Mouse (Mus musculus) hindbrain, embryonic 12.5 days (tissue): ENCODE measurements at regions not wholly inside any gene's neighbourhood (a gene's known extent, or its start where the extent isn't known, plus 50 kb on each side); places are given as distances from the start of the nearest gene placed in this dataset.
"Not testable (repeated sequence)": the region's sequence is repeated elsewhere in the genome, so short reads cannot be mapped to it uniquely, and the experiment has no call there.

Experiments used
- ATAC-seq: fragments of 200-750 bp; cut with Nextera tagmentation; 2 replicates; pipeline ENCODE4 v1.8.0; 2017; ENCODE audit warnings: moderate TSS enrichment; ENCODE audit not compliant: low FRiP score
- H3K27ac ChIP-seq: fragments of 300-500 bp; sonication (generic); 2 replicates; pipeline ENCODE4 v1.5.1; 2016; ENCODE audit warnings: mild to moderate bottlenecking
- H3K27me3 ChIP-seq: fragments of 300-500 bp; sonication (generic); 2 replicates; pipeline ENCODE4 v1.6.1; 2016; ENCODE audit warnings: mild to moderate bottlenecking
- H3K36me3 ChIP-seq: fragments of 300-500 bp; sonication (generic); 2 replicates; pipeline ENCODE4 v1.6.1; 2016; ENCODE audit warnings: mild to moderate bottlenecking
- H3K4me1 ChIP-seq: fragments of 300-500 bp; sonication (generic); 2 replicates; pipeline ENCODE4 v1.6.1; 2016
- H3K4me2 ChIP-seq: fragments of 300-500 bp; sonication (generic); replicated peaks from 2 replicates; pipeline ENCODE4 v1.6.1; 2016; ENCODE audit warnings: mild to moderate bottlenecking
- H3K4me3 ChIP-seq: fragments of 300-500 bp; sonication (generic); 2 replicates; pipeline ENCODE4 v1.5.1; 2016; ENCODE audit warnings: mild to moderate bottlenecking
- H3K9ac ChIP-seq: fragments of 300-500 bp; sonication (generic); 2 replicates; pipeline ENCODE4 v1.6.1; 2016; ENCODE audit warnings: mild to moderate bottlenecking, moderate library complexity
- H3K9me3 ChIP-seq: fragments of 300-500 bp; sonication (generic); replicated peaks from 2 replicates; pipeline ENCODE4 v1.6.1; 2016; ENCODE audit warnings: mild to moderate bottlenecking
- WGBS: fragments of 180-500 bp; shearing (Covaris S2); methylation state at CpG from one replicate; pipeline ENCODE4 v1.1.7; 2016; 5-methylcytosine and 5-hydroxymethylcytosine counted together

GRCm38 (mm10) chr7:61615156-61615555, 731.2 kb upstream of the Ndn start:
- ATAC-seq: no peak
- no peak overlapping the region for H3K9ac ChIP-seq

DNA sequence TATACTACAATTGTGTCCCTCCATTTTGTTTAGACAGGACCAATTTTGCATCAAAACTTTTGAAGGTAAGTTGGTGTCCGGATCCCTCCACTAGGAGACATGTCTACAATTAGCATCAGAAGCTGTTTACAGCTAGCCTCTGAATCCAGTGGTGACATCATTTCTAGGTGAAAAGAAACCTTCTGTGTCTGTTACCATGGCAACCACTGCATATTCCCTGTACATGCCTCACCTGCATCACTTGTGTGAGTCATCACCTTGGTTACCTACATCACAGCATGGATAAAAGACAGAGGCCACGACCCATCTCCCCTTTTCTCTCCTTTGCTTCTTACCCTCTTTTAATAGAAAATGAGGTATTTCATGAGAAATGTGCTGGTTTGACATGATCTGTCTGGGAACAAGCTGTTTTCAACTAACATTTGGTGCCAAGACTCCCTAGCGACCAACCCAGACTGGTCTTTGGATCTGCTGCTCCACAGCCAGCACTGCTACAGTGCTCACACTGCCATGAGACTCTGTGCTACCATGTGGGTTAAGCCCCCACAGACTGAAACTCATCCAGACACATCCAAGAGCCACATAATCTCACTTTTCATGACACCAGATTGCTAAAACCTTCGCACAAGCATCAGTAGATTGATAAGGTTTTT, 701.4 kb upstream of the Ndn start:
- no peaks in the 10 kb centered on the region for H3K27me3 ChIP-seq
- no peak overlapping the region for H3K4me2 ChIP-seq
- no peak for ATAC-seq

More at GRCm38 (mm10) chr7:61615156-61615555, 731.2 kb upstream of the Ndn start:
- Histone ChIP-seq H3K36me3 (no peaks in the 10 kb centered on the region), H3K4me3 (no peak overlapping the region), H3K27me3 (no peaks in the 10 kb centered on the region), H3K27ac (no peak overlapping the region), H3K9me3 (0 out of 2 replicates have a peak, but pooled peaks cover 5% of the 10 kb centered on the region), H3K4me2 (no peak overlapping the region), H3K4me1 (no peaks in the 10 kb centered on the region)

DNA sequence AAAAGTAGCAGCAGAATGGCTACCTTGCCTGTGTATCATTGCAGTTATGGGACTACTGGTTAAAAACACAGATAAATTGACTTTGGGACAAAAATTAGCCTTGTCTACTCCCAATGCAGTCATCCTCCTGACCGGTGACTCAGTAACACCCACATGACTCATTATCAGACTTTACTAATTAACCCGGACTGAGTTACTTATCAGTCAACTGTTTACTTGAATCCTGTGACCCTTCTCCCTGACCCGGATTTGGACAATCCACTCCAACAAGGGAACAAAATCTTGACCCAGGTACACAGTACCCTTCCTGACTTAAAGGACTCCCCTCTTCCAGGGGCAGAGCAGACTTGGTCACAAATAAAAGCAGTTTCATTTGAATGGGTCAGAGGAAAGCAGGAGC, 688.3 kb upstream of the Ndn start:
- ATAC-seq: no peak

More for the DNA sequence above, 701.4 kb upstream of the Ndn start:
- Histone ChIP-seq H3K4me3 (no peak overlapping the region), H3K36me3 (no peaks in the 10 kb centered on the region), H3K4me1 (no peaks in the 10 kb centered on the region), H3K27ac (no peak overlapping the region), H3K9ac (no peak overlapping the region), H3K9me3 (peaks cover 19% of the 10 kb centered on the region)
- WGBS: 74% methylated on average over 4 of the region's 4 CpGs

DNA sequence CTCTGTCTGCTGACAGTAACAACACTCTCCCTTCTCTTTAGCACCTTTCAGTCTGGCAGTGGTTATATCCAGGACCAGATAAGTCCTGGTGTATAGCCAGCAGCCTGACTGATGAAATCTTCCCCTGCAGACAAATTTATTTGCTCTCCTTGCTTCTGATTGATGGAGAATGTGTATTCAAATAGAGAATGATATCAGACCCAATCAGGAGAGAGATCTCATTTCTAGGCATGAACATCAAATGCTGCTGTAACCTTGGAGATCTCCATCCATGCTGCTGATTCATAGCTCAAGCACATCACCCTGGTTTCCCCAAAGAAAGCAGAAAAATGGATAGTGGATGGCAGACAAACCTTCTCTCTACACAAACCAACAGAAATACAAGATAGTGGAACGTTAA, 663.3 kb upstream of the Ndn start:
- Histone ChIP-seq H3K36me3 (no peaks in the 10 kb centered on the region), H3K27ac (no peak overlapping the region), H3K9me3 (peaks cover 6% of the 10 kb centered on the region; the same call in 1 of the 2 replicates), H3K4me1 (no peaks in the 10 kb centered on the region), H3K4me3 (no peak overlapping the region), H3K9ac (no peak overlapping the region), H3K27me3 (no peaks in the 10 kb centered on the region), H3K4me2 (no peak overlapping the region)
- WGBS: 64% methylated on average over 1 of the region's 1 CpGs
- ATAC-seq: no peak

More for the DNA sequence above, 688.3 kb upstream of the Ndn start:
- no peak overlapping the region for H3K4me2 ChIP-seq
- no peaks in the 10 kb centered on the region for H3K4me1 ChIP-seq
- H3K27me3 ChIP-seq: no peaks in the 10 kb centered on the region
- no peak overlapping the region for H3K27ac ChIP-seq
- 82% methylated on average over 3 of the region's 3 CpGs for WGBS
- H3K9me3 ChIP-seq: peaks cover 3% of the 10 kb centered on the region; the same call in 1 of the 2 replicates
- no peak overlapping the region for H3K4me3 ChIP-seq
- H3K36me3 ChIP-seq: no peaks in the 10 kb centered on the region
- H3K9ac ChIP-seq: no peak overlapping the region

DNA sequence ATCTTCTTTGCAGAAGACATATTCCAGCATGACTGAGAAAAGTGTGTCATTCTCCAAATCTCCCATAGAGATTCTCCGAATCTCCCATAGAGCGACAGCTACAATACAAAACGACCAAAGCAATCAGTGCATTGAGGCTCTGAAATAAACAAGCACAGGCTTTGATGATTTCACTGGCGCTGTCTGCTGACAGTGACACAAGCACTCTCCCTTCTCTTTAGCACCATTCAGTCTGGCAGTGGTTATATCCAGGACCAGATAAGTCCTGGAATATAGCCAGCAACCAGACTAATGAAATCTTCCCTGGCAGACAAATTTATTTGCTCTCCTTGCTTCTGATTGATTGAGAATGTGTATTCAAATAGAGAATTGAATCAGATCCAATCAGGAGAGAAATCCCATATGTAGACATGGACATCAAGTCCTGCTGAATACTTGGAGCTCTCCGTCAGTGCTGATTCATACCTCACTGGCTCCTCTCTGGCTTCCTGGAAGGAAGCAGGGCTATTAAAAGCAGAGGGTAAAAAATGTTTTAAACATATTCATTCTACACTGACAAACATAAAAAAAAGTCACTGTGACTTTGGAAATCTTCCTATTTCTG, 661.2 kb upstream of the Ndn start:
- Histone ChIP-seq H3K36me3 (no peaks in the 10 kb centered on the region), H3K27ac (no peak overlapping the region), H3K9me3 (no peaks in the 10 kb centered on the region), H3K9ac (no peak overlapping the region), H3K4me3 (no peak overlapping the region), H3K27me3 (no peaks in the 10 kb centered on the region), H3K4me2 (no peak overlapping the region), H3K4me1 (no peaks in the 10 kb centered on the region)
- no peak for ATAC-seq
- WGBS: 80% methylated on average over 5 of the region's 5 CpGs

- H3K27me3 ChIP-seq: no peaks in the 10 kb centered on the region
- H3K9me3 ChIP-seq: 0 out of 2 replicates have a peak, but pooled peaks cover 2% of the 10 kb centered on the region
- H3K4me3 ChIP-seq: no peak overlapping the region
- ATAC-seq: 0 out of 2 replicates have a peak, but pooled peaks have one; percentile 48
- no peak overlapping the region for H3K27ac ChIP-seq
- no peaks in the 10 kb centered on the region for H3K4me1 ChIP-seq
- H3K4me2 ChIP-seq: no peak overlapping the region
- no peaks in the 10 kb centered on the region for H3K36me3 ChIP-seq
- H3K9ac ChIP-seq: no peak overlapping the region
These were observed 620.2 kb upstream of the Ndn start for GRCm38 (mm10) chr7:61726149-61726548.

DNA sequence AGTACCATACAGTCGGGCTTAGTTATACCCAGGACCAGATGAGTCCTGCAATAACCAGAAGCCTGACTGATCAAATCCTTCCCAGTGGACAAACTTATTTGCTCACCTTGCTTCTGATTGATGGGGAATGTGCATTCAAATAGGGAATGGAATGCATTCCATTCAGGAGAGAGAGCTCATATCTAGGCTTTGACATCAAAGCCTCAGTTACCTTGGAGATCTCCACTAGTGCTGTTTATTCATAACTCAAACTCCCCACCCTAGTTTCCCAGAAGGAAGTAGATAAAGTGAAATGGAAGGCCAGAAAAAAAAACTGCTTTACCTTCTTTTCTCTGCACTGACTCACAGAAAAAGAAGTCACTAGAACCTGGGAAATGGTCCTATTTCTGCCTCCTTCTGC, 608.9 kb upstream of the Ndn start:
- H3K9ac ChIP-seq: no peak overlapping the region
- H3K27me3 ChIP-seq: no peaks in the 10 kb centered on the region
- no peaks in the 10 kb centered on the region for H3K36me3 ChIP-seq
- H3K4me3 ChIP-seq: no peak overlapping the region
- H3K4me2 ChIP-seq: no peak overlapping the region
- no peaks in the 10 kb centered on the region for H3K4me1 ChIP-seq
- WGBS: 80% methylated on average over 1 of the region's 1 CpGs
- H3K9me3 ChIP-seq: no peaks in the 10 kb centered on the region
- ATAC-seq: no peak
- no peak overlapping the region for H3K27ac ChIP-seq

GRCm38 (mm10) chr7:61739336-61739735, 607.0 kb upstream of the Ndn start:
- no CpG with 5 or more reads among the region's 1 CpGs for WGBS
- not testable (repeated sequence) for H3K4me1 ChIP-seq, H3K27ac ChIP-seq, H3K9me3 ChIP-seq, H3K36me3 ChIP-seq, H3K4me3 ChIP-seq, H3K27me3 ChIP-seq, ATAC-seq, H3K9ac ChIP-seq, H3K4me2 ChIP-seq

DNA sequence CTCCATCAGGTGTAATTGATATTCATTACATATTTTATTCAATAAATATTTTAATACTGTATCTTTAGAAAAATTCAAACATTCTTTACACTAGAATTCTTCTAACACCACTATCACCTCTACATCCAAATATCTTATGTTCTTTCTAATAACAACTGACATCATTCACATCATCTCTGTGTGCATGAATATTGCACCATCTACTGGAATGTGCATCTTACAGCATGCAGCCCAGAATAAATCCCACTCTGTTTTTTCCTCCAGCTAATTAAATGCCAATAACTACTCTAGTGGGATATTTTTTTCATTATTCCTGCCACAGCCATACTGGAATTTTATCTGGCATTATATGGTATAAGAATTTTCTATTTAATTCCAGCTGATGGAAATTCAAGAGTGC, 576.5 kb upstream of the Ndn start:
- no peak for ATAC-seq
- Histone ChIP-seq H3K9ac (no peak overlapping the region), H3K27ac (no peak overlapping the region), H3K36me3 (no peaks in the 10 kb centered on the region), H3K27me3 (no peaks in the 10 kb centered on the region), H3K4me1 (no peaks in the 10 kb centered on the region), H3K4me2 (no peak overlapping the region), H3K4me3 (no peak overlapping the region), H3K9me3 (peaks cover 5% of the 10 kb centered on the region; the same call in 1 of the 2 replicates)

DNA sequence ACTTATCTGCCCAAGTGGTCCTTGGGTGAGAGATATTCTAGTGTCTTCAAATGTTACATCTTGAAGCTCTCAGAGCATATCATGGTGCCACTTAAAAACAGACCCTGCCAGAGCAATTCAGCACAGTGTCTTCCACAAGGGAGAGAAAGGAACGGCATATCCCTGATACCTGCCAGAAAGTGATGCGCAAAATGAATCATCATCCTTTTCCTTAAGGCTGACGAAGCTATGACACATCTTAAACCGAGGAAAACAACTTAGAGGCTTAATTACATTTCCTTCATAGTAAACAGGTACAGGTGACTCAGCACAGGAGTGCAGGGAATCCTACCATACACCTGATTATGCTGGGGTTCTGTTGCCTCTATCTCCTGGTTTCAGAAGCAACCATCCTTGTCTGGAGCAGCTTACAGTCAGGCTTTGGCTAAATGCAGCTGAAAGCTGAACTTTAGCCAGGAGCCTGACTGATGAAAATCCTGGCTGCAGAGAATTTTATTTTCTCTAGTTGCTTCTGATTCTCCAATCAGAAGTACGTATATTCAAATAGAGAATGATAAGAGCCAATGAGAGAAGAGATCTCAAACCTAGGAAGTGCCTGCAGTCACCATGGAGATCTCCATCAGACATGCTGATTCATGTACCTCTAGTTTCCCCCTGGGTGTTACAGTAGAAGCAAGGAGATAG, 556.1 kb upstream of the Ndn start:
- no peak overlapping the region for H3K4me3 ChIP-seq
- H3K27me3 ChIP-seq: no peaks in the 10 kb centered on the region
- no peak overlapping the region for H3K4me2 ChIP-seq
- H3K27ac ChIP-seq: no peak overlapping the region
- no peaks in the 10 kb centered on the region for H3K36me3 ChIP-seq
- WGBS: 83% methylated on average over 5 of the region's 5 CpGs
- H3K9ac ChIP-seq: no peak overlapping the region
- no peaks in the 10 kb centered on the region for H3K4me1 ChIP-seq
- peaks cover 11% of the 10 kb centered on the region for H3K9me3 ChIP-seq
- ATAC-seq: no peak

DNA sequence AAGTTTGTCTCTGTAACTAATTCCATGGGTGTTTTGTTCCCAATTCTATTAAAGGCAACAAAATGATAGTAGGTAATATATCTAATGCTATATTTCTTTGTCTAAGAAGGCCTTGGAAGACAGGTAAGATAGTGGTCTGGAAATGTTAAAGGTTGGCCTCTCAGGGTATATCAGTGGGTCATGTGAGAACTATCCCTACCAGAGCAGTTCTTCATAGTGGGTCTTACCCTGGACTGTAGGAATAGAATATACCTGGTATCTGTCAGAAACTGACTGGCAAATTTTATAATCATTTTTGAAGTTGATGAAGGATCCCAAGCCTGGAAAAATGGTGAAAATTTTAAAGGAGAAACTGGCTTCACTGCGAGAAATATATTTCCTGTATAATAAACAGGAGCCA, 509.5 kb upstream of the Ndn start:
- H3K27me3 ChIP-seq: no peaks in the 10 kb centered on the region
- H3K9ac ChIP-seq: no peak overlapping the region
- no peak overlapping the region for H3K4me3 ChIP-seq
- 0 out of 2 replicates have a peak, but pooled peaks cover 2% of the 10 kb centered on the region for H3K9me3 ChIP-seq
- no peak for ATAC-seq
- peak overlapping the region; percentile 66 for H3K27ac ChIP-seq
- no peaks in the 10 kb centered on the region for H3K36me3 ChIP-seq
- H3K4me1 ChIP-seq: no peaks in the 10 kb centered on the region
- no peak overlapping the region for H3K4me2 ChIP-seq
- WGBS: 82% methylated on average over 1 of the region's 1 CpGs

DNA sequence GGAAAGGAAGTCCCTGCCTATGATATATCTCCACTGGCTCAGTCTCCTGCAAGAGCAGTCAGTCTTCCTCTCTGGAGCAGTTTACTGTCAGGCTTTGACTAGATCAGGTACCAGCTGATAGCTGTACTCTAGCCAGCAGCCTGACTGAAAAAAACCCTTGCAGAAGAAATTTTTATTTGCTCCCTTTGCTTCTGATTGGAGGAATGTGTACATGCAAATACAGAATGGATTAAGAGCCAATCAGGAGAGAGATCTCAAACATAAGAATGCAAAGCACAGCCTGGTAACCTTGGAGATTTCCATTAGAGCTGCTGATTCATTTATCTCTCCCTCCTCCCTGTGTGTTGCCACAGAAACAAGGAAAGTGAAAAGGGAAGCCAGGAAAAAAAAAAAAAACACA, 509.1 kb upstream of the Ndn start:
- no peak overlapping the region for H3K4me3 ChIP-seq
- no peak overlapping the region for H3K9ac ChIP-seq
- no peaks in the 10 kb centered on the region for H3K27me3 ChIP-seq
- ATAC-seq: peak; percentile 97
- H3K4me1 ChIP-seq: no peaks in the 10 kb centered on the region
- peak overlapping the region; percentile 66 for H3K27ac ChIP-seq
- H3K4me2 ChIP-seq: no peak overlapping the region
- no peaks in the 10 kb centered on the region for H3K36me3 ChIP-seq
- 0 out of 2 replicates have a peak, but pooled peaks cover 2% of the 10 kb centered on the region for H3K9me3 ChIP-seq

DNA sequence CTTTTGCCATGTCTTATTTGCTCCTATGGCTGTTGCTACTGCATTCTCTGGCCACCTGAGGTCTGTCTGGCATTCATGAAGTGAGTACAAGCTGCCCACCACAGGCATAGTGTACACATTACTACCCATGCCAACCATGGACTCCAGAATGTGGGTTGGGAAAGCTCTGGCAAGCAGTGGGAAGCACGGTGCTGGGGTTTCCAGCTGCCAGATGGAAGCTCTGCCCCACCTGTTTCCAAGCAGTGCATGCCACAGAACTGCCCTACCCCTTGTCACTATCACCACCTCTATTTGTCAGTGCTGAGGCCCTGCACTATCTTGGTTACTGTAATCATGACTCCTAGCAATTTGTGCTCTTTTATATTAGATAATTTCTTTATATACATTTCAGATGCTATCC, 494.4 kb upstream of the Ndn start:
- peaks cover 11% of the 10 kb centered on the region for H3K9me3 ChIP-seq
- no peak overlapping the region for H3K27ac ChIP-seq
- no peak overlapping the region for H3K4me3 ChIP-seq
- WGBS: 81% methylated on average over 1 of the region's 1 CpGs
- no peak for ATAC-seq
- no peaks in the 10 kb centered on the region for H3K4me1 ChIP-seq
- no peaks in the 10 kb centered on the region for H3K27me3 ChIP-seq
- no peaks in the 10 kb centered on the region for H3K36me3 ChIP-seq
- no peak overlapping the region for H3K9ac ChIP-seq
- no peak overlapping the region for H3K4me2 ChIP-seq
